Mouse (Mus musculus) limb, embryonic 15.5 days (tissue): ENCODE measurements around the gene Gm45711. TPM values are rescaled to one million over a fixed set of nuclear protein-coding genes. Genes with fewer than 3 reads are reported as not detected.
A peak's percentile ranks its signal among the peaks of the same experiment; 100 is the strongest.
"Not testable (repeated sequence)": the region's sequence is repeated elsewhere in the genome, so short reads cannot be mapped to it uniquely, and the experiment has no call there.

Experiments used
- ATAC-seq: fragments of 200-750 bp; cut with Nextera tagmentation; 2 replicates; pipeline ENCODE4 v1.8.0; 2017; ENCODE audit warnings: low read depth, moderate TSS enrichment; ENCODE audit not compliant: insufficient number of reproducible peaks, low FRiP score, low TSS enrichment
- H3K27ac ChIP-seq: fragments of 300-500 bp; sonication (generic); 2 replicates; pipeline ENCODE4 v1.5.1; 2015; ENCODE audit warnings: moderate library complexity, mild to moderate bottlenecking, inconsistent platforms
- H3K27me3 ChIP-seq: fragments of 300-500 bp; sonication (generic); 2 replicates; pipeline ENCODE4 v1.6.1; 2015; ENCODE audit warnings: inconsistent platforms
- H3K36me3 ChIP-seq: fragments of 300-500 bp; sonication (generic); 2 replicates; pipeline ENCODE4 v1.6.1; 2015; ENCODE audit warnings: inconsistent platforms
- H3K4me1 ChIP-seq: fragments of 300-500 bp; sonication (generic); 2 replicates; pipeline ENCODE4 v1.6.1; 2015; ENCODE audit warnings: inconsistent platforms
- H3K4me2 ChIP-seq: fragments of 300-500 bp; sonication (generic); 2 replicates; pipeline ENCODE4 v1.6.1; 2015; ENCODE audit warnings: mild to moderate bottlenecking, inconsistent platforms
- H3K4me3 ChIP-seq: fragments of 300-500 bp; sonication (generic); 2 replicates; pipeline ENCODE4 v1.5.1; 2015; ENCODE audit warnings: mild to moderate bottlenecking, inconsistent platforms
- H3K9ac ChIP-seq: fragments of 300-500 bp; sonication (generic); 2 replicates; pipeline ENCODE4 v1.6.1; 2015; ENCODE audit warnings: inconsistent platforms
- H3K9me3 ChIP-seq: fragments of 300-500 bp; sonication (generic); 2 replicates; pipeline ENCODE4 v1.6.1; 2016; ENCODE audit warnings: inconsistent platforms
- WGBS: fragments of 180-500 bp; shearing (Covaris S2); methylation state at CpG from one replicate; pipeline ENCODE4 v1.1.7; 2015; 5-methylcytosine and 5-hydroxymethylcytosine counted together
- polyA plus RNA-seq: library from polyadenylated mRNA; unstranded; fragments of >200 nt; fragmentation: Nextera tagmentation; extraction: Ambion mirVana; gene quantifications from 2 replicates; pipeline ENCODE4 v1.2.1, GENCODE M21; 2015

Gm45711 gene
- polyA plus RNA-seq, 1 experiment from 2014 or later, result not detected

DNA sequence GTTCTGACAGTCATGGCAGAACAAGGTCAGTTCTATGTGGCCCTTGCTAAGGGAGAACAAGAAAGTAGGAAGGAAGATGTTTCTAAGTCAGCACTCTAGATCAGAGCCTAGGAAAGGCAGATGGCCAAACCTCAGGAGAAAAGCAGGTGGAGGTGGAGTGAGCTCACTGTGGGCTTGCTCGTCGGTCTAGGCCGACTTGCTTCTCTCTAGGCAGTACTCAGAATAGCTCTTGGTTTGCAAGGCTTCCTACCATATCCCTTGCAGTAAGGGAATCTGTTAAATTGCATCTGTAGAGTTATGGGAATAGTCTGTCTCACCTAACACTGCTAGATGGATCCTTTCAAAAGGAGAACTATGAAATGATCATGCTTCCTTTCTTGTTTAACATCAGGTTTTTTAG lies 2.1 kb upstream of the Gm45711 start:
- H3K4me1 ChIP-seq, H3K9ac ChIP-seq, ATAC-seq, H3K27me3 ChIP-seq, H3K4me2 ChIP-seq, H3K4me3 ChIP-seq, H3K36me3 ChIP-seq, H3K27ac ChIP-seq, H3K9me3 ChIP-seq: not testable (repeated sequence)
- 91% methylated on average over 3 of the region's 3 CpGs for WGBS

DNA sequence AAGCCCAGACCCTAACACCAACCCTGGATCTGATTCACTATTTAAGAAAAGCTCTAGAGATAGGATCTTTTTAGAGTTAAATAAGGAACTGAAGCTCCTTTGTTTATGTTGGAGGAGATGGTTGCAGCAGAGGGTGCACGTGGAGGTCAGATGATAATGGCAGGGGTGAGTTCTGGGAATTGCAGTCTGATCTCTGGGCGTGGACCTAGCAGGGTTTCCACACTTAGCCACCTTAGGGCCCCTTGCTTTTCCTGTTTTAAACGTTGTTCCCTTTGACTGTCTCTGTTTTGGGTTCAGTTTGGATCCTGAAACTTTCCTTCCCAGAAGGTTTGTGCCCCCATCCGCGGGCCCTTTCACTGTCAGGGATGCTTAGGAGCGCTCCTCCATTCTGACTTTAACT lies 1.5 kb downstream of the Gm45711 start:
- H3K9ac ChIP-seq, H3K27me3 ChIP-seq, ATAC-seq, H3K4me3 ChIP-seq, H3K9me3 ChIP-seq, H3K4me1 ChIP-seq, H3K27ac ChIP-seq, H3K4me2 ChIP-seq, H3K36me3 ChIP-seq: not testable (repeated sequence)
- WGBS, result 55% methylated on average over 6 of the region's 6 CpGs

DNA sequence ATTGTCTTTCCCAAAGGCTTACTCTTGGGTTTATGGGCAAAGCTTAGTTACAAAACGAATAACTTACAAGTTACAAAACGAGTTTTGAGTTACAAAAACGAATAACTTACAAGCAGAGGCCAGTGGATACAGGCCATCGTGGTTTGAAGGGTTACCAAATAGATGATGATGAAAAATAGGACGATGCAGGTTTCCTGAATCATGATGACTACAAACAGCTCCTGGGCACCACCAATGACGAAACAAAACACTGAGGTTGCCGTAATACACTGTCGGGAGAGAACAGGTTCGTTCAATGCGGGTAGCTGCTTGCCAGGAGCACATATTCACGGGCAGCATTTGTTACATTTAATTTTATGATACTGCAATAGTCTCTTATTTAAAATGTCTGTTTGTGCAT lies 4.9 kb downstream of the Gm45711 start:
- ATAC-seq, result no peak
- WGBS, result 81% methylated on average over 11 of the region's 11 CpGs

GRCm38 (mm10) chr8:104302536-104302935 lies 7.3 kb downstream of the Gm45711 start:
- not testable (repeated sequence) for H3K36me3 ChIP-seq, H3K4me2 ChIP-seq, H3K9ac ChIP-seq, H3K4me3 ChIP-seq, ATAC-seq, H3K27me3 ChIP-seq, H3K9me3 ChIP-seq, H3K27ac ChIP-seq, H3K4me1 ChIP-seq
- 93% methylated on average over 4 of the region's 4 CpGs for WGBS

More for the DNA sequence above, 4.9 kb downstream of the Gm45711 start:
- Histone ChIP-seq H3K9me3 (no peaks in the 10 kb centered on the region), H3K27me3 (no peaks in the 10 kb centered on the region), H3K27ac (no peak overlapping the region), H3K36me3 (no peaks in the 10 kb centered on the region), H3K4me3 (no peak overlapping the region), H3K9ac (no peak overlapping the region), H3K4me2 (no peak overlapping the region), H3K4me1 (no peaks in the 10 kb centered on the region)

DNA sequence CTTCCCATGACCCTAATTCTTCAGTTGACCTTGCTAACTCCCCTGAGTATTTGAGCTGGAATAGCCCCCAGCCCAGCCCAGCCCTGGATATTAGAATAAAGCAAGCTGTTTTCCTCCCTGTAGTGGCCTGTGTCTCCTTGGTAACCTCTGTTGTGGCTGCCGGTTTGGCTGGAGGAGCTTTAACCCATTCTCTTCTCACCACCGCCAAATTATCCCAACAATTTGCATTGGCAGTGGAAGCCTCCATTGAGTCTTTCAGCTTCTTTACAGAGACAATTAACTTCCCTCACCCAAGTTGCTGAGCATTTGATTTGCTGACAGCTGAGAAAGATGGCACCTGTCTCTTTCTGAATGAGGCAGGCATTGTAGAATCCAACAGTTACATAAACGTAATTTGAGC lies 8.3 kb downstream of the Gm45711 start:
- 20% methylated on average over 3 of the region's 3 CpGs for WGBS
- H3K4me1 ChIP-seq, H3K36me3 ChIP-seq, H3K27me3 ChIP-seq, H3K4me3 ChIP-seq, H3K27ac ChIP-seq, H3K9ac ChIP-seq, H3K9me3 ChIP-seq, ATAC-seq, H3K4me2 ChIP-seq: not testable (repeated sequence)

DNA sequence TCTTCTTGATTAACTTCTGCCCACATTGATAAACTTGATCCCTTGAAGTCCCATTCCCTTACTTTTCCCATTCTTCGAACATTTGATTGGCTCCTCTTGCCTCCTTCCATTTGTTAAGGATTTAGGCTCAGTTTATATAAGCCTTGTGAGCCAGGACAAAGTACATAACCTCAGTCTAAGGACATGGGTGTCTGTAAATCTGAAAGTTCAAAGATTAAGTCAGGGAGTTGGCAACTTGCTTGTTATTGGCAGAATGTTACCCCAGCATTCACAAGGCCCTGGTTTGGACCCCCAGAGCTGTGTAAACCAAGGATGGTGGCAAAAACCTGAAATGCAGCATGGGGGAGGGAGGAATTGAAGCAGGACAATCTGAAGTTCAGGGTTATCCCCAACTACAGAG lies 15.5 kb downstream of the Gm45711 start:
- Histone ChIP-seq H3K9me3 (no peaks in the 10 kb centered on the region), H3K4me2 (no peak overlapping the region), H3K36me3 (no peaks in the 10 kb centered on the region), H3K4me3 (no peak overlapping the region), H3K27me3 (no peaks in the 10 kb centered on the region), H3K27ac (no peak overlapping the region), H3K4me1 (no peaks in the 10 kb centered on the region), H3K9ac (no peak overlapping the region)
- no peak for ATAC-seq
- WGBS, result 88% methylated on average over 1 of the region's 1 CpGs

- not testable (repeated sequence) for H3K27me3 ChIP-seq, H3K36me3 ChIP-seq, H3K9ac ChIP-seq, H3K4me3 ChIP-seq, ATAC-seq, H3K9me3 ChIP-seq, H3K27ac ChIP-seq, H3K4me2 ChIP-seq, H3K4me1 ChIP-seq
- 85% methylated on average over 12 of the region's 12 CpGs for WGBS
Observed at GRCm38 (mm10) chr8:104293081-104293480, 16.8 kb downstream of the Gm45711 start, which contains the start of gene Cmtm2a. TSS of gene Cmtm2a (minus strand) at chr8:104293181.

DNA sequence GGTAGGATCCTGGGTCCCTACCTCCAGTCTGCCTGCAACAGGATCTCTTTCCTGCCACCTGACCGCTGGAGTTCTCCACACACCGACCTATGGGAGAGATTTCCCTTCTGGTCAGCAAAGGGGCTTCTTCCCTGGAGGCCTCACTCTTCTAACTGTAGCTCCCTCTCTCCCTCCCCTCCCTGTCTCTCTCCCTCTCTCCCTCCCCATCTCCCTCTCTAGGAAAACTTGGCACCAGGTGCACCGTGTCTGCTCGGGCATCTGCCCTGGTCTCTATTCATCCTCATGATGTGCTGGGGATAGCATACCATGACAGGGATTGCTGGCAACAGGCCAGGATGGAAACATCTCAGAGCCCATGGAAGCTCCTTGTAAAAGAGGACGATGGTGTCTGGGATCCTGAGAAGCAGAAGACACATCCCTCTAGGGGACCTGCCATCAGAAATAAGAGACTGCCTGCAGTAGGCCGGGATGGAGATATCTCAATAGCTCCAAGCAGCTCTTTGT lies 40.9 kb downstream of the Gm45711 start:
- Histone ChIP-seq H3K9ac (no peak overlapping the region), H3K27me3 (no peaks in the 10 kb centered on the region), H3K4me3 (no peak overlapping the region), H3K9me3 (no peaks in the 10 kb centered on the region), H3K4me2 (no peak overlapping the region), H3K36me3 (peaks cover 7% of the 10 kb centered on the region), H3K27ac (no peak overlapping the region), H3K4me1 (no peaks in the 10 kb centered on the region)
- 86% methylated on average over 6 of the region's 6 CpGs for WGBS
- ATAC-seq, result no peak

- Histone ChIP-seq H3K27ac (no peak overlapping the region), H3K4me3 (no peak overlapping the region), H3K4me2 (no peak overlapping the region), H3K9me3 (no peaks in the 10 kb centered on the region), H3K9ac (no peak overlapping the region), H3K27me3 (no peaks in the 10 kb centered on the region), H3K36me3 (peaks cover 13% of the 10 kb centered on the region), H3K4me1 (no peaks in the 10 kb centered on the region)
- no peak for ATAC-seq
Observed at GRCm38 (mm10) chr8:104268368-104268767, 41.5 kb downstream of the Gm45711 start.

- not testable (repeated sequence) for H3K27ac ChIP-seq, H3K9me3 ChIP-seq, H3K4me1 ChIP-seq, H3K27me3 ChIP-seq, H3K4me2 ChIP-seq, H3K9ac ChIP-seq, H3K4me3 ChIP-seq, ATAC-seq
- 97% methylated on average over 22 of the region's 22 CpGs for WGBS
- peaks cover 24% of the 10 kb centered on the region for H3K36me3 ChIP-seq
Observed at GRCm38 (mm10) chr8:104264271-104264935, 45.5 kb downstream of the Gm45711 start.

DNA sequence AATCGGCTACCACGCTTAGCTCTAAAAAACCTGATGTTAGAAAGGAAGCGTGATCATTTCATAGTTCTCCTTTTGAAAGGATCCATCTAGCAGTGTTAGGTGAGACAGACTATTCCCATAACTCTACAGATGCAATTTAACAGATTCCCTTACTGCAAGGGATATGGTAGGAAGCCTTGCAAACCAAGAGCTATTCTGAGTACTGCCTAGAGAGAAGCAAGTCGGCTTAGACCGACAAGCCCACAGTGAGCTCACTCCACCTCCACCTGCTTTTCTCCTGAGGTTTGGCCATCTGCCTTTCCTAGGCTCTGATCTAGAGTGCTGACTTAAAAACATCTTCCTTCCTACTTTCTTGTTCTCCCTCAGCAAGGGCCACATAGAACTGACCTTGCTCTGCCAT lies 48.1 kb downstream of the Gm45711 start:
- not testable (repeated sequence) for H3K4me3 ChIP-seq, H3K9me3 ChIP-seq, H3K4me1 ChIP-seq, H3K9ac ChIP-seq, ATAC-seq, H3K27ac ChIP-seq, H3K4me2 ChIP-seq, H3K27me3 ChIP-seq
- H3K36me3 ChIP-seq, result peaks cover 47% of the 10 kb centered on the region
- WGBS, result 97% methylated on average over 5 of the region's 5 CpGs

DNA sequence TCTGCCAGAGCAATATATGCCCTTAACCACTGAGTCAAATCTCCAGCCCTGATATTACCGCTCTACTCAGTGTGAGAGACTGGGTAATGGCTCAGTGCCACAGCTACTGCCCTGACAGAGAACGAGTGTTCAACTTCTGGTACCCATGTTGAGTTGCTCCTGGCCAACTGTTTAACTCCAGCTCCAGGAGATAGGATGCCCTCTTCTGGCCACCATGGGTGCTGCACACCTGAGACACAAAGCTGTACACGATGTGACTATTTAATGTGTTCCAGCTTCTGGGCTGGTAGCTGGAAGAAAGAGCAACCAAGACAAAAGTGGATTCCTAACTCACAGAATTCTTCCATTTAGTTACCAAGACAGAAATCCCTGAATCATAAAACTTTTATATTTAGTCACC lies 56.9 kb downstream of the Gm45711 start:
- peaks cover 10% of the 10 kb centered on the region for H3K36me3 ChIP-seq
- 90% methylated on average over 3 of the region's 3 CpGs for WGBS
- H3K9ac ChIP-seq, result no peak overlapping the region
- H3K4me3 ChIP-seq, result no peak overlapping the region
- no peak overlapping the region for H3K4me2 ChIP-seq
- ATAC-seq, result no peak
- H3K27ac ChIP-seq, result no peak overlapping the region
- H3K9me3 ChIP-seq, result no peaks in the 10 kb centered on the region
- H3K4me1 ChIP-seq, result peaks cover 13% of the 10 kb centered on the region
- no peaks in the 10 kb centered on the region for H3K27me3 ChIP-seq

GRCm38 (mm10) chr8:104251461-104251860 lies 58.4 kb downstream of the Gm45711 start:
- Histone ChIP-seq H3K9me3 (no peaks in the 10 kb centered on the region), H3K27me3 (no peaks in the 10 kb centered on the region), H3K9ac (peak overlapping the region; percentile 49; the same call in 1 of the 2 replicates), H3K27ac (peak overlapping the region; percentile 89), H3K4me1 (peaks cover 23% of the 10 kb centered on the region), H3K4me2 (peak overlapping the region; percentile 79), H3K4me3 (peak overlapping the region; percentile 71), H3K36me3 (no peaks in the 10 kb centered on the region)
- under 1% methylated on average over 7 of the region's 7 CpGs for WGBS
- no peak for ATAC-seq
